Mouse (Mus musculus): Measurements from ENCODE around the gene Haus8.

GRCm38 (mm10) chr8:71313951-71314350, 41.2 kb upstream of the Haus8 start:
- TF ChIP-seq CTCF (IDR thresholded peaks at IDR 0.05; ENCODE audit: extremely low read depth, insufficient read length, insufficient replicate concordance, low read depth, low read length) (no peak), POLR2A (IDR thresholded peaks at IDR 0.05; ENCODE audit: low read depth, low read length) (no peak)
